Mouse (Mus musculus) testis, adult 2 months (tissue): ENCODE measurements around the gene Slc44a1.

Experiments
- CTCF ChIP-seq: fragments of 200-500 bp; IDR thresholded peaks from 2 replicates; pipeline ENCODE4 v1.5.1; 2012; ENCODE audit warnings: low read depth, mild to moderate bottlenecking, inconsistent platforms, low read length, moderate library complexity; ENCODE audit not compliant: control insufficient read depth, insufficient read depth, insufficient replicate concordance
- POLR2A ChIP-seq: fragments of 200-500 bp; IDR thresholded peaks from 2 replicates; pipeline ENCODE4 v1.6.1; 2012; ENCODE audit warnings: low read depth, mild to moderate bottlenecking, inconsistent platforms, low read length, moderate library complexity; ENCODE audit not compliant: control insufficient read depth

GRCm38 (mm10) chr4:53549375-53549774 is 109.2 kb downstream of the Slc44a1 start:
- TF ChIP-seq POLR2A = no peak
- no peak for TF ChIP-seq CTCF
